Mouse (Mus musculus): Measurements from ENCODE around the gene Insl3. TPM values are rescaled to one million over a fixed set of nuclear protein-coding genes. Genes with fewer than 3 reads are reported as not detected.

Insl3 gene
- total and polyA plus RNA-seq, 3 experiments: 0.54 to 4.4 TPM; not detected in 1

DNA sequence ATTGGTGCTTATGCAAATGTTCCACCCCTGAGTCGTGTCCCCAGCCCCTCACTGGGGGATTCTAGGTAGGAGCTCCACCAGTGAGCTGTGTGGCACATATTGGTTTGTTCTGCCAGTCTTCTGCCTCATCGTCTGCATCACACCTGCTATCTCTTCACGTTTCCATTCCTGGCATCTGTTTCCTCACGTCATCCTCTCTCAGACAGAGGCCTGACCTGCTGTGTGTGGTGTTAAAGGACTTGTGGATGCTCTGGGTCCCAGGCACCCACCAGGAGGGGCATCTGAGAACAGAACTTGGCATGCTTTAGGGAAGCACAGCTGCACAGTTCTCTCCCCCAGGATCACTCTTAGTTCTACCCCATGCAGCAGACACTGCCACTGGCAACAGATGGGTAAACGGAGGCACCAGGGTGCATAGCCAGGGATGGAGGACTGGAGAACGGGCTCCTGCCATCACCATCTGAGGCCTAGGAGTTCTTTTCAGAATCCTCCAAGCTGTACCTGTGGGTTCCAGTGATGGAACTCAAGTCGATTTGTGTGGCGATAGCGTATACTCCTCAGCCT is 13.5 kb upstream of the Insl3 start:
- TF ChIP-seq SMC3 (IDR thresholded peaks at IDR 0.05; ENCODE audit: low read depth, low read length): no peak
- TF ChIP-seq CTCF (IDR thresholded peaks at IDR 0.05 in 2 of 3, conservative IDR thresholded peaks at IDR 0.05 in 1 of 3; ENCODE audit: control insufficient read depth in 1 of 3, insufficient read depth in 1 of 3, low read depth in 2 of 3, low read length in 3 of 3, poor library complexity in 1 of 3, severe bottlenecking in 1 of 3): no peak
- TF ChIP-seq MAFK (IDR thresholded peaks at IDR 0.05; ENCODE audit: borderline replicate concordance, low read depth, low read length): no peak
- no peak for TF ChIP-seq GATA1 (IDR thresholded peaks at IDR 0.05; ENCODE audit: low read depth, low read length)
- TF ChIP-seq MYB (IDR thresholded peaks at IDR 0.05; ENCODE audit: low read depth, low read length): no peak
- no peak for TF ChIP-seq GABPA (IDR thresholded peaks at IDR 0.05; ENCODE audit: low read depth, low read length)
- no peak for TF ChIP-seq ZC3H11A (IDR thresholded peaks at IDR 0.05; ENCODE audit: low read depth, low read length)
- no peak for TF ChIP-seq POLR2AphosphoS2 (IDR thresholded peaks at IDR 0.05; ENCODE audit: low read length)
- TF ChIP-seq TCF12 (IDR thresholded peaks at IDR 0.05; ENCODE audit: low read depth, low read length): no peak
- TF ChIP-seq USF1 (IDR thresholded peaks at IDR 0.05; ENCODE audit: low read depth, low read length): no peak
- TF ChIP-seq MEF2A (IDR thresholded peaks at IDR 0.05; ENCODE audit: extremely low read depth, insufficient replicate concordance, low read depth, low read length, poor library complexity, severe bottlenecking): no peak
- TF ChIP-seq ELF1 (IDR thresholded peaks at IDR 0.05; ENCODE audit: low read depth, low read length): no peak
- no peak for TF ChIP-seq CHD2 (IDR thresholded peaks at IDR 0.05; ENCODE audit: low read length)
- no peak for TF ChIP-seq MYC (IDR thresholded peaks at IDR 0.05; ENCODE audit: low read depth, low read length)
- TF ChIP-seq SIN3A (IDR thresholded peaks at IDR 0.05; ENCODE audit: low read length): no peak
- TF ChIP-seq POLR2AphosphoS5 (IDR thresholded peaks at IDR 0.05; ENCODE audit: borderline replicate concordance, low read depth, low read length): no peak
- TF ChIP-seq JUND (IDR thresholded peaks at IDR 0.05; ENCODE audit: low read depth, low read length): no peak
- TF ChIP-seq USF2 (IDR thresholded peaks at IDR 0.05; ENCODE audit: borderline replicate concordance in 1 of 2, insufficient read depth in 1 of 2, low read depth in 1 of 2, low read length in 2 of 2): no peak
- no peak for TF ChIP-seq UBTF (IDR thresholded peaks at IDR 0.05; ENCODE audit: borderline replicate concordance, insufficient read depth, low read depth, low read length)
- Histone ChIP-seq H3K9me3 (replicated peaks; ENCODE audit: insufficient read depth, low read length) (no peaks in the 10 kb centered on the region), H3K79me2 (ENCODE audit: control insufficient read depth, insufficient read depth, low read length, poor library complexity) (peaks cover 1% of the 10 kb centered on the region; the same call in 1 of the 2 replicates), H3K4me1 (ENCODE audit: control insufficient read depth in 1 of 2, insufficient read depth in 2 of 2, low read length in 2 of 2) (peaks cover 2 to 13% of the 10 kb centered on the region in 2 experiments; a peak in 2 of 4 replicates), H3K27me3 (ENCODE audit: control insufficient read depth in 1 of 2, insufficient read depth in 2 of 2, low read length in 2 of 2) (no peaks in the 10 kb centered on the region), H3K4me3 (ENCODE audit: control insufficient read depth in 1 of 2, insufficient read depth in 1 of 2, low read depth in 2 of 2, low read length in 2 of 2) (peak overlapping the region; percentile 68 to 85), H3K27ac (ENCODE audit: control insufficient read depth, low read depth, low read length) (no peak overlapping the region), H3K9ac (ENCODE audit: control insufficient read depth, low read depth, low read length, poor library complexity, severe bottlenecking) (peak overlapping the region; percentile 96), H3K36me3 (ENCODE audit: control insufficient read depth in 1 of 2, insufficient read depth in 2 of 2, low read length in 2 of 2) (peaks cover 0 to 4% of the 10 kb centered on the region in 2 experiments; a peak in 1 of 4 replicates)
- no peak for DNase-seq (ENCODE audit: low read depth, low spot score)
